Comparison of ENCODE assay signal across 8 mouse cellular contexts in the genomic region with DNA sequence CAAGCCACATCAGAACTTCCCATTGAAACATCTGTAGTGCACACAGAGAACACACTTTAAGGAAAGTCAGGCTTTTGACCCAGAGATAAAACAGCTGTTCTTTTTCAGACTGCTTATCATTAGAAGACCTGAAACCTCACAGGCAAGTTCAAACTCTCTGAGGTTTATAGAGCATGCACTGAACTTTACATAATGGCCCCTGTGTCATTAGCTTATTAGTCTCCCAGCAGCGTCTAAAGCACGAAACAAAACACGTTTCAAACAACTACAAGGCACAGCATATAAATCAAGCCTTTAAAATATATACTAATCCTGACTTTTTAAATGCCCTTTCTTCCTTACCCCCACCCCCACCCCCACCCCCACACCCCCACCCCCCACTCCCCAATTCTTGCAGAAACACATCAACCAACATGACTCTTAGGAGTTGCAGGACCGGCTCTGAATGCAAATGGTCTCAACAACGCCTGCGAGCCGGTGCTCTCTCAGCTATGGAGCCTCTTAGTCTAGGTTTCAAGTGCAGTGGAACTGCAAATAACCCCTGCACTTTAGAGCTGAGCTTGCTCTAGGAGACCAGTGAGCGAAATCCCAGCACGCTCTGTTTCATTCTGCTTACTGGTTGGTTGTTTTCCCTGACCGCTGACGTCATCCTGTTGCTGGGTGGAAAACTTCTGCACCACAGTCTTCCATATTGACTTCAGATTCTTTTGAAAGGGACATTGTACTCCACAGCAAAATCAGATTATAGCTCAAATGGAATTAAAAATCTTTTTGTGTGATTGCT. TPM values are rescaled to one million over a fixed set of nuclear protein-coding genes. Genes with fewer than 3 reads are reported as not detected.
DNase-seq lines count a peak whose midpoint lies in the region; ATAC-seq lines count a peak whose summit lies in the region.

No protein-coding gene starts in this region.

- peak overlapping the region; percentile 23; the same call in 1 of the 2 replicates for H3K27ac ChIP-seq in hindbrain, embryonic 12.5 days

- H3K36me3 ChIP-seq in hindbrain, embryonic 12.5 days: no peaks in the 10 kb centered on the region

- H3K9ac ChIP-seq in hindbrain, embryonic 12.5 days: no peak overlapping the region

- H3K27me3 ChIP-seq in hindbrain, embryonic 12.5 days: no peaks in the 10 kb centered on the region

- no peak overlapping the region for H3K4me3 ChIP-seq in hindbrain, embryonic 12.5 days

- no peaks in the 10 kb centered on the region for H3K9me3 ChIP-seq in hindbrain, embryonic 12.5 days (replicated peaks)

- peak; percentile 14 to 24 for DNase-seq in heart, adult 18-20 months
- DNase-seq in heart, adult 9 months (ENCODE audit: low spot score in 2 of 2): no peak
- DNase-seq in embryo, embryonic 9.5 days (ENCODE audit: extremely low spot score): peak; percentile 41
- peak; percentile 36 to 41 for DNase-seq in layer of hippocampus, adult 8-10 months (ENCODE audit: low spot score in 2 of 2)
- peak; percentile 65 to 74 for DNase-seq in lung, postnatal 4 days
- no peak for DNase-seq in T-cell, adult 2 months (ENCODE audit: low spot score)
- no peak for DNase-seq in thymus, postnatal 10 days (ENCODE audit: low spot score in 2 of 2)

- peak; percentile 66 for ATAC-seq in hindbrain, embryonic 12.5 days (ENCODE audit: low FRiP score)

- 31% methylated on average over 11 of the region's 11 CpGs for WGBS in hindbrain, embryonic 12.5 days

- H3K4me1 ChIP-seq in hindbrain, embryonic 12.5 days: peaks cover 19% of the 10 kb centered on the region

- peak overlapping the region; percentile 29; the same call in 1 of the 2 replicates for H3K4me2 ChIP-seq in hindbrain, embryonic 12.5 days (replicated peaks)

RNA-seq across cellular contexts. Expression of gene Sesn3, which starts 28.7 kb away (rescaled TPM):
- 10 to 100 TPM; 21.4 to 25.5 TPM for total RNA-seq in heart, adult 18-20 months (2021)
- polyA plus RNA-seq in hindbrain, embryonic 12.5 days (2016; fragmentation: Nextera tagmentation; extraction: Ambion mirVana): 25.3 and 25.7 TPM in 2 replicates
- 10 to 100 TPM; 57.5 to 84.9 (median 73.2) TPM for total RNA-seq in layer of hippocampus, adult 8-10 months (2022)

Comparison
In these comparisons a context has a peak if more than half of its experiments do, and no peak if none do; other contexts are left out.
1. DNase-seq: peak in heart, adult 18-20 months (2 of 2), embryo, embryonic 9.5 days (single experiment), layer of hippocampus, adult 8-10 months (2 of 2) and lung, postnatal 4 days (2 of 2); none in heart, adult 9 months (0 of 2), T-cell, adult 2 months (single experiment) and thymus, postnatal 10 days (0 of 2).